Mouse (Mus musculus) lung, adult 2 months (tissue): Measurements from ENCODE around the gene Avpr1a.

Source experiments
- CTCF ChIP-seq: fragments of 200-500 bp; IDR thresholded peaks from 2 replicates; pipeline ENCODE4 v1.5.1; 2011; ENCODE audit warnings: mild to moderate bottlenecking, low read length, control low read depth; ENCODE audit not compliant: insufficient read depth
- POLR2A ChIP-seq: fragments of 200-500 bp; IDR thresholded peaks from 2 replicates; pipeline ENCODE4 v1.6.1; 2011; ENCODE audit warnings: low read depth, mild to moderate bottlenecking, control low read depth, low read length, borderline replicate concordance; ENCODE audit errors: extremely low read depth

DNA sequence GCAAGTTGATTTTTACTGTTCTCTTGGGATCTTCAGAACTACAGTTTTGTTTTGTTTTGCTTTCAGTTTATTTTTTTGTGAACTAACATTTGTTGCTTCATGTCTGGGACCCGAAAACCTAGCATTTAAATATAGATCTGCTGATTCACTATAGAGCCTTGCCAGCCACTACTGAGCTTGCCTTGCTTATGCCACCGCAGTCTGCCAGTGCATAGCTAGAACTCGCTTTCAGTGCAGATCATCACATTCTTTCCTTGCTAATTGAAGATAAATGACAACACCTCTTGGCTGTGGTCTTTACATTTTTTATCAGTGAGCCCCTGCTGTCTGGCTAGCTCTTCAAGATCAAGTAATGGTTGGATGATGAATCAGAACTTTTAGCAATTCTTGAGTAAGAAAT is 5.2 kb downstream of the Avpr1a start:
- TF ChIP-seq CTCF (no peak), POLR2A (no peak)
